Mouse (Mus musculus) neural tube, embryonic 11.5 days (tissue): ENCODE measurements around the gene Lrrc8a. TPM values are rescaled to one million over a fixed set of nuclear protein-coding genes. Genes with fewer than 3 reads are reported as not detected.

ENCODE experiments used
- ATAC-seq: fragments of 200-750 bp; cut with Nextera tagmentation; 2 replicates; pipeline ENCODE4 v1.8.0; 2017; ENCODE audit warnings: moderate number of reproducible peaks, mild to moderate bottlenecking, moderate TSS enrichment, moderate library complexity; ENCODE audit not compliant: insufficient read depth, low FRiP score, low TSS enrichment
- DNase-seq: peaks from one replicate; pipeline ENCODE4 v3.0.0-alpha.2; 2015; ENCODE audit warnings: low spot score
- H3K27ac ChIP-seq: fragments of 300-500 bp; sonication (generic); 2 replicates; pipeline ENCODE4 v1.5.1; 2014; ENCODE audit warnings: low read depth, mild to moderate bottlenecking, low read length
- H3K27me3 ChIP-seq: fragments of 300-500 bp; sonication (generic); 2 replicates; pipeline ENCODE4 v1.6.1; 2014; ENCODE audit warnings: mild to moderate bottlenecking, low read length, mixed read lengths; ENCODE audit not compliant: control insufficient read depth, insufficient read depth
- H3K36me3 ChIP-seq: fragments of 300-500 bp; sonication (generic); 2 replicates; pipeline ENCODE4 v1.6.1; 2014; ENCODE audit warnings: mild to moderate bottlenecking, low read length, moderate library complexity, mixed read lengths; ENCODE audit not compliant: control insufficient read depth, insufficient read depth
- H3K4me1 ChIP-seq: fragments of 300-500 bp; sonication (generic); 2 replicates; pipeline ENCODE4 v1.6.1; 2014; ENCODE audit warnings: low read length, mixed read lengths; ENCODE audit not compliant: control insufficient read depth, insufficient read depth
- H3K4me2 ChIP-seq: fragments of 300-500 bp; sonication (generic); 2 replicates; pipeline ENCODE4 v1.6.1; 2014; ENCODE audit warnings: low read depth, mild to moderate bottlenecking, moderate library complexity
- H3K4me3 ChIP-seq: fragments of 300-500 bp; sonication (generic); 2 replicates; pipeline ENCODE4 v1.5.1; 2014; ENCODE audit warnings: low read depth, low read length
- H3K9ac ChIP-seq: fragments of 300-500 bp; sonication (generic); 2 replicates; pipeline ENCODE4 v1.6.1; 2014; ENCODE audit warnings: mild to moderate bottlenecking, low read length
- H3K9me3 ChIP-seq: fragments of 300-500 bp; sonication (generic); 2 replicates; pipeline ENCODE4 v1.6.1; 2016; ENCODE audit warnings: low read length; ENCODE audit not compliant: control insufficient read depth
- WGBS: fragments of 180-500 bp; shearing (Covaris S2); extraction: QIAGEN DNeasy Blood & Tissue Kit; methylation state at CpG from one replicate; pipeline ENCODE4 v1.1.7; 2014; 5-methylcytosine and 5-hydroxymethylcytosine counted together
- polyA plus RNA-seq: library from polyadenylated mRNA; unstranded; fragments of >200 nt; fragmentation: Nextera tagmentation; extraction: Ambion mirVana; gene quantifications from 2 replicates; pipeline ENCODE4 v1.2.1, GENCODE M21; 2014

The Lrrc8a gene
- polyA plus RNA-seq, 1 experiment from 2014 or later, result 49.7 TPM

DNA sequence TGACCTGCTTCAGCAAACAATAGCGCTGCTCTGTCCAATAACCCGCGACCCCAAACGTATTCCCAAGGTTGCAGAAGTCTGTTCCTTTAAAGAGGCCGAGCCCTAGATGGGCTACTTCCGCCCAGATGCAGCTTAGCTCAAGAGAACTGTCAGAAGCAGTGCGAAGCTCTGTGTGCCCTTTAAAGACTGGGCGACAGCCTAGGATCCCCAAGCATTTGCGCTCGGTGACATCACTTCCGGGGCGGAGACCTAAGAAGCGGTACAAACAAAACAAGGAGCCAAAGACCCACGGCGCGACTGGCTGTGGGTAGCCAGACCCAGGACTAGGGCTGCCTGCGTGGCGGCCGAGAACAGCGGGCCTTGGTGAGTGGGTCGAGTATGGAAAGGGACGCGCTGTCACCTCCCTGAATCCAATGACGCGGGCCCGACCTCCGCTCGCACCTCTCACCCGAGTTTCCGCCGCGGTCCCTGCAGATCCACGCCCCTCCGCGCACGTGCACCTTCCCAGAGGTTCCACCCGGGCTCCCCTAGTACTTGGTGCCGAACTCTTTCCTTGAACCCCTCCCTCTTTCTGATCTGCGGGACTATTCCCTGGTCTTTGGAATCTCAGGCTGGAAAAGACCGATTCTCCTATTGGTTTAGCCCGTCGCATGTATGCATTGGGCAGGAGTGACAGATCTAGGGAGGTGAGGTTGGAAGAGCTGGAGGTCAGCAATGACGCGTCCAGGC lies 31.7 kb upstream of the Lrrc8a start, which contains the start of gene Kyat1:
Kyat1 (minus strand) TSS at position 219 of the 729 bp plus-strand sequence.
- ATAC-seq, result peak; percentile 90
- H3K27me3 ChIP-seq, result no peaks in the 10 kb centered on the region
- peaks cover 8% of the 10 kb centered on the region for H3K4me1 ChIP-seq
- peak; percentile 95 for DNase-seq
- H3K36me3 ChIP-seq, result no peaks in the 10 kb centered on the region
- H3K9me3 ChIP-seq, result no peaks in the 10 kb centered on the region
- H3K27ac ChIP-seq, result no peak within 1 kb of the TSS
- peak within 1 kb of the TSS; percentile 65 for H3K9ac ChIP-seq
- under 1% methylated on average over 44 of the region's 44 CpGs for WGBS
- peak within 1 kb of the TSS; percentile 90 for H3K4me2 ChIP-seq
- peak within 1 kb of the TSS; percentile 73 for H3K4me3 ChIP-seq

DNA sequence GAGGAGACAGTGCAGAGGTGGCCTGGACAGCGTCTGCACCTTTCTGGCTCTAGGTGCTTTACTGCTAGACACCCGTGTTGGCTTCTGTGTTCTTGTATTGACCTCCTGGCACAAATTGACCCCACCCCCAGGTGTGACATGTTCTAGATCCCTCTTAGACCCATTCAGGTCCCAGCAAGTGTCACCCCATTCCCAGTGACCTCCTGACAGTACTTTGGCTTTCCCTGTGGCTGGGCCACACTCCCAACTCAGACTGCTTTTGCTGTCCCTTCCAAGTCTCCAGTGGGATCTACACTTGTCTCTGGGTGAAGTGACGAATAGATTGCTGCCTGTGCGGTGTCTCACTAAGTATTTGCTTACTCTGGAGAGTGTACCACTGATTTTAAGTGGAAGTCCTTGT lies 30.1 kb upstream of the Lrrc8a start:
- no peaks in the 10 kb centered on the region for H3K27me3 ChIP-seq
- 84% methylated on average over 4 of the region's 4 CpGs for WGBS
- H3K9ac ChIP-seq, result no peak overlapping the region
- ATAC-seq (no peak), DNase-seq (no peak)
- H3K9me3 ChIP-seq, result no peaks in the 10 kb centered on the region
- no peak overlapping the region for H3K4me3 ChIP-seq
- peaks cover 8% of the 10 kb centered on the region for H3K4me1 ChIP-seq
- no peak overlapping the region for H3K27ac ChIP-seq
- no peaks in the 10 kb centered on the region for H3K36me3 ChIP-seq
- no peak overlapping the region for H3K4me2 ChIP-seq

DNA sequence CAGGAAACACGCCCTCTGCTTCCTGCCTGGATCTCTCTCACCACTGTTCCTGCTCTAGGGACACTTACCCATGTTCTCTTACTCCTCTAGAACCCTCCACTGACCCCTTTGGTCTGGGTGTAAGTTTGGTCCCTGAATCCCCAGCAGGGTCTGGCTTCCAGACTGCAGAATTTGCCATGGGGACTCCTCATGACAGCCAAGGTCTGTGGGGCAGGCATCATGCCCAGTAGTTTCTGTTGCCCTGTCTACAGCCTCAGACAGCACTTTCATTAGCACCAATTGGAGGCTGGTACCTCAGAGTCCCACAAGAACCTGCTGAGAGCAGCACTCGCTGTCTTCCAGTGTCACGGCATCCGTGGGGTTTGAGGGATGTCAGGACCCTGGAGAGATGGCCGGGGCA lies 29.6 kb upstream of the Lrrc8a start:
- Histone ChIP-seq H3K4me3 (no peak overlapping the region), H3K4me1 (peaks cover 8% of the 10 kb centered on the region), H3K36me3 (no peaks in the 10 kb centered on the region), H3K9me3 (no peaks in the 10 kb centered on the region), H3K27me3 (no peaks in the 10 kb centered on the region), H3K4me2 (no peak overlapping the region), H3K9ac (no peak overlapping the region), H3K27ac (no peak overlapping the region)
- ATAC-seq, result no peak
- WGBS, result 76% methylated on average over 5 of the region's 5 CpGs
- no peak for DNase-seq

DNA sequence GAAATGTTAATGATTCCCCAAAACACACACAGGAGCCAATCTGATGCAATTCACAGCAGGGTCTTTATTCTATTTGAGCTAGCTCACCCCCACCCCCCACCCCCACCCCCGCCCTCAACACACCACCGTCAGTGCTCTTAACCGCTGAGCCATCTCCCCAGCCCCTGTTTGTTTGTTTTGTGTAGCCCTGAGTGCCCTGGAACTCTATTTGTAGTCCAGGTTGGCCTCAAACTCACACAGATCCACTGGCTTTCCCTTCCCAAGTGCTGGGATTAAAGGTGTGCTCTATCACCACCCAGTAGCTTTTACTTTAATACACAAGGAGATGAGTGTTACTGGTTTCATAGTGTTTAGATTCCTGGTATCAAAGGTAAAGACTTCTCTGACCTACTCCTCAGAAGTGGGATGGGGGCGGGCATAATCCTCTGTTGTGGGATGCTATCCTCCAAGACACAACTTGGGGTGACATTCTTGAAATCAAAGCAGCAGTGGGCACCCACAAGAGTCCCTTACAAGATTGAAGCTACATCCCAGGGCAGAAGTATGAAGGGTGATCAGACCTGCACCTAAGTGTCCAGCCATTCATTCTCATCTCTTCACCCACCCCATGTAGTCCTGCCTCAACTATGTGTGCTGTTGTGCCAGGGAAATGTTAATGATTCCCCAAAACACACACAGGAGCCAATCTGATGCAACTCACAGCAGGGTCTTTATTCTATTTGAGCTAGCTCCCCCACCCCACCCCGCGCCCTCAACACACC lies 25.9 kb upstream of the Lrrc8a start:
- 68% methylated on average over 6 of the region's 6 CpGs for WGBS
- Histone ChIP-seq H3K9me3 (no peaks in the 10 kb centered on the region), H3K4me1 (no peaks in the 10 kb centered on the region; the same call in 1 of the 2 replicates), H3K27me3 (no peaks in the 10 kb centered on the region), H3K36me3 (no peaks in the 10 kb centered on the region), H3K4me3 (no peak overlapping the region), H3K9ac (no peak overlapping the region), H3K4me2 (no peak overlapping the region), H3K27ac (no peak overlapping the region)
- no peak for DNase-seq
- ATAC-seq, result no peak

DNA sequence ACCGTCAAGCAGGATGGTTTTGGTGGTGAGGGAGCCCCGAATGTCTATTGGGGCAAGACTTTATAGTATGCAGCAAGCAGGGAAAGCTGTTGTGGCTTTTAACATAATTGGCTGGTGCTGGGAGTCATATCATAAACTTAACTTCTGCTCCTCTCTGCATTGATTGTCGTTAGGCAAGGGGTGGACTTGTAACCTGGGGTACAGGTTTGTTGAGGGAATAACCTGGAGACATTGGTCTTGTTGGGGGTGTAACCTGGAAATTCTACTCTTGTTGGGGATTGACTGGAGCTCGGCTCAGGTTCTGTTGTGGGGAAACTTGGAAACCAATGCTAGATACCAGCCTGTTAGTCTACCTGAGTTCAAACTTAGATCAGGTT lies 25.4 kb upstream of the Lrrc8a start:
- Histone ChIP-seq H3K9me3 (no peaks in the 10 kb centered on the region), H3K9ac (no peak overlapping the region), H3K27ac (no peak overlapping the region), H3K4me2 (no peak overlapping the region), H3K4me1 (no peaks in the 10 kb centered on the region), H3K4me3 (no peak overlapping the region), H3K36me3 (no peaks in the 10 kb centered on the region), H3K27me3 (no peaks in the 10 kb centered on the region)
- ATAC-seq (no peak), DNase-seq (no peak)
- 74% methylated on average over 4 of the region's 4 CpGs for WGBS

DNA sequence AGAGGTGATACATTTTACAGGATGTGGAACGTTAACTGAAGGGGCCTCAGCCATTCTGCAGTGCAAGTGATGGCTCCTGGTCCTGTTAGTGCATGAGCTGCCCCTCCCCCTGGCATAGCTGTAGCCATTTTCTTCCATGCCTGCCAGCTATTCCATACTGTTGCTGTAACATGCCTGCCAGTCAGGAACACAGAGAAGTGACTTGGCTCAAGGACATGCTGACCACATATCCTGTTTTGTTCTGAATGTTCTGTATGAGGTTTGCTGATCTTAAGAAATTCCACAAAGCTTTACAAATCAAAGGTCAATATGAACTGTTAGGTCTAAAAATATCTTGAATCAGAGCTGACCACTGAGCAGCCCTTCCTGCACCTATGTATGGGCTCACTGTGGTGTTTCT lies 24.6 kb upstream of the Lrrc8a start:
- H3K9me3 ChIP-seq, result no peaks in the 10 kb centered on the region
- no peak for ATAC-seq
- H3K27me3 ChIP-seq, result no peaks in the 10 kb centered on the region
- no peak for DNase-seq
- H3K4me1 ChIP-seq, result no peaks in the 10 kb centered on the region
- no peaks in the 10 kb centered on the region for H3K36me3 ChIP-seq
- H3K27ac ChIP-seq, result no peak overlapping the region
- no peak overlapping the region for H3K4me2 ChIP-seq
- 87% methylated on average over 1 of the region's 1 CpGs for WGBS
- no peak overlapping the region for H3K9ac ChIP-seq
- H3K4me3 ChIP-seq, result no peak overlapping the region

DNA sequence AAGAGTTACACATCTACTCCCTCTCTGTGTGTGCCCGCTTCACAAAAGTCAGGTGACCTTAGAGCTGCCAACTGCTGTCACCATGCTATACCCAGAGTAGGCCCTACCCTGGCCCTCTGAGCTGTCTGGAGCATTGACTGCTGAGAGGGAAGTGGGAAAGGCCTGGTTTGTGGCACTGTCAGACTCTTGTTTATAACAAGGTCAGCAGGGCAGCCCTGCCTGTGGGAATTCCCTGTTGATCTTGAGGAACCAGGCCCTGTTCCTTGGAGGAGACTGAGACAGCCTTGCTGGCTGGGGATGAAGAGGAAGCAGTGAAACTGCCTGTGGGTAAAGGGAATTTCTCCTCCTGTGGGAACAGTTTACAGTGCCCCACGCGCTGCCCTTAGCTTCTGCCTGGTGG lies 22.8 kb upstream of the Lrrc8a start:
- Histone ChIP-seq H3K4me2 (no peak overlapping the region), H3K4me3 (no peak overlapping the region), H3K27me3 (no peaks in the 10 kb centered on the region), H3K9ac (no peak overlapping the region), H3K27ac (no peak overlapping the region), H3K36me3 (no peaks in the 10 kb centered on the region), H3K4me1 (no peaks in the 10 kb centered on the region), H3K9me3 (no peaks in the 10 kb centered on the region)
- DNase-seq (no peak), ATAC-seq (no peak)
- WGBS, result 91% methylated on average over 3 of the region's 3 CpGs

DNA sequence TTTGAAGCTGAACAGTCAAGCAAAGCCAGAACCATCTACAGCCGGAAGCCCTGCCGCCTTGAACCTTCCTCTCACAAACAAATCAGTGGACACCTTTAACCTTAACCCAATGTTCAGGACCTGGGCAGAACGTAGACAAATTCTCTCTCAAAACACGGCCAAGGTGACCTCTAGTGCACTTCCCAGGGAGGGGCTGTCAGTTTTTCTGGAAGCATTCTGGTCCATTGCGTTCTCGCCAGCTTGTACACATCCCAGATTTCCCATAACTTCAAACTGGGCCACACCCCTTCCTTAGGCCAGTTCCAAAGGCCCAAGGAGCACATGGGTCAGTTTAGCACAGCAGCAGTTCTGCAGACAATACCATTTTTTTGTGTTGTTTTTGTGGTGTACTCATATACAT lies 22.0 kb upstream of the Lrrc8a start:
- WGBS, result 91% methylated on average over 6 of the region's 6 CpGs
- DNase-seq (no peak), ATAC-seq (no peak)
- H3K36me3 ChIP-seq, result no peaks in the 10 kb centered on the region
- H3K27ac ChIP-seq, result no peak overlapping the region
- H3K9ac ChIP-seq, result no peak overlapping the region
- no peak overlapping the region for H3K4me2 ChIP-seq
- no peaks in the 10 kb centered on the region for H3K9me3 ChIP-seq
- no peak overlapping the region for H3K4me3 ChIP-seq
- no peaks in the 10 kb centered on the region for H3K27me3 ChIP-seq
- no peaks in the 10 kb centered on the region for H3K4me1 ChIP-seq

DNA sequence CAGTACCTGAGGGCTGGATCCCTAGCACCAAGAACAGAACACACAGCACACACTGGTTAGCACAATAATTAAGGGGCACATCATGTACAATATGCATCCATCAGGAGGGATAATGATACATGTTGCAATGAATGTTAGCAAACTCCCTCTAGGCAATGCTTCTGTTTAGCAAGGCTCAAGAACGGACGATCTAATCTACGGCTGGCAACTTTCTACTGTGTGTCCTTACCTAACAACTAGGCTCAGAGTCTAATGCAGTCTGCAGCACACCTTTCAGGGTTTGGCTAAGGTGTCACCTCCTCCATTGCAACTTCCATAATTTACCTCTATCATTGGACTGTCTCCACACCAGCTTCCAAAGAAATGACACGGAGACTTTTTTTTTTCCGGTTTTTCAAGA lies 21.2 kb upstream of the Lrrc8a start:
- no peaks in the 10 kb centered on the region for H3K9me3 ChIP-seq
- H3K36me3 ChIP-seq, result no peaks in the 10 kb centered on the region
- 97% methylated on average over 5 of the region's 5 CpGs for WGBS
- no peaks in the 10 kb centered on the region for H3K27me3 ChIP-seq
- no peak overlapping the region for H3K9ac ChIP-seq
- H3K4me1 ChIP-seq, result no peaks in the 10 kb centered on the region
- DNase-seq (no peak), ATAC-seq (no peak)
- H3K4me3 ChIP-seq, result no peak overlapping the region
- H3K27ac ChIP-seq, result no peak overlapping the region
- no peak overlapping the region for H3K4me2 ChIP-seq
